Mouse (Mus musculus) lung, adult 18-20 months (tissue): ENCODE results near the gene Gipr.
A peak's percentile ranks its signal among the peaks of the same experiment; 100 is the strongest.
"Not testable (repeated sequence)": the region's sequence is repeated elsewhere in the genome, so short reads cannot be mapped to it uniquely, and the experiment has no call there.

ENCODE experiments used
- DNase-seq, 2 experiments: peaks; one replicate each; pipeline ENCODE4 v3.0.0; 2022; ENCODE audit warnings: mixed read lengths in 2 of 2

Gipr gene

GRCm38 (mm10) chr7:19178035-19178434, 12.1 kb upstream of the Gipr start:
- DNase-seq: no peak

GRCm38 (mm10) chr7:19177216-19177615, 11.3 kb upstream of the Gipr start:
- DNase-seq: no peak

- no peak for DNase-seq
Observed at GRCm38 (mm10) chr7:19176516-19176947, 10.6 kb upstream of the Gipr start.

GRCm38 (mm10) chr7:19175708-19176515, 10.0 kb upstream of the Gipr start, which contains the start of gene Eml2:
Gene Eml2, plus strand, starts transcription at chr7:19176421.
- peak in 1 of 2 experiments; percentile 34 for DNase-seq

DNA sequence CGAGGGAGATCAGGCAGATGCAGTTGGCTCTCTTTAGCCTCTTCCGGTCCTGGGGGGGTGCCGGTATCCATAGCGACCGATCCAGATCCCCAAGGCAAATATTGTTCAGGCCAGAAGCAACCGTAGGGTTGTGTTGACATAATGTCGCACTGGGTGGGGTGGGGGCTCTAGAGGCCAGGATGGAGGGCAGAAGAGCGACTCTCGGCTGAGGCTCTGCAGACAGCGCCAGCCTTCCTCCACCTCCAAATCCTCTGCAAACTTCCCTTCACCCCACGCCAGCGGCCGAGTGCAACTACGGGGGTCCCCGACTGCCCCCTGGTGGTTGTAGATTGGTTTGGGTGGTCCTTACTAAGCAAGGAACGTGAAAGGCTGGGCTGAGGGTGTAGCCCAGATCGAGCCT, 6.9 kb upstream of the Gipr start:
- peak; percentile 68 to 80 for DNase-seq

GRCm38 (mm10) chr7:19171831-19172230, 5.9 kb upstream of the Gipr start:
- DNase-seq: no peak

GRCm38 (mm10) chr7:19170142-19170541, 4.2 kb upstream of the Gipr start:
- no peak for DNase-seq

GRCm38 (mm10) chr7:19169506-19169905, 3.6 kb upstream of the Gipr start:
- DNase-seq: no peak

DNA sequence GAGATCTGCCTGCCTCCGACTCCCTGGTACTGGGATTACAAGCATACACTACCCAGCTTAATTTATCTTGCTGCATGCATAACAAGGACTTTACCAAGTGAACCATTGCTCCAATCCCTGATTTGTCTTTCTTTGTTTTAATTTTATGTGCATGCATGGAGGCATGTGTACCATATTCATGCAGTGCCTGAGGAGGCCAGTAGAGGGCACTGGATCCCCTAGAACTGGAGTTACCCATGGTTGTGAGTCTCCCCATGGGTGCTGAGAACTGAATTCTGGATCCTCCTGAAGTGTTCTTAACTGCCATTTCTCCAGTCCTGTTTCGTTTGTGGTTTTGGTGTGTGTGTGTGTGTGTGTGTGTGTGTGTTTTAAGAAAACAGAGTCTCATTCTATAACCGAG, 1.1 kb upstream of the Gipr start:
- no peak for DNase-seq

DNA sequence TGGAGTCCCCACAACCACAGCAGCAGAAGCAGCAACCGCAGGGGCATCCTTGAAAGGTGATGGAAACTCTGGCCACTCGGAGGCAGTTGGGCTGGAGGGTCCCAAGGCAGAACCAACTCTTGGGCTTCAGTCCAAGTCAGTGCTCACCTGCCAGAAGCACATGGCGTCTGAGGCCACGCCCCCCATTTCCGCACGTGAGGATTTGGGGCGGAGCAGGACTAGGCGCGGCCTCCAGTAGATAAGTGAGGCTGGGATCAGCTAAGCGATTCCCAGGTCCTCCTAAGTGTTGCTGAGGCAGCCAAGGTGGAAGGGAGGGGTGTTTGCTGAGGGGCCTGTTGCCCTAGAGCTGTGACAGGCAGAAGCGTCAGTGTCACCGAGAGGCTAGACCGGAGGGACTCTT, 949 bp downstream of the Gipr start:
- peak in 1 of 2 experiments; percentile 26 for DNase-seq

- DNase-seq: peak; percentile 37 to 51
Observed at GRCm38 (mm10) chr7:19164189-19164588, 1.7 kb downstream of the Gipr start.

DNA sequence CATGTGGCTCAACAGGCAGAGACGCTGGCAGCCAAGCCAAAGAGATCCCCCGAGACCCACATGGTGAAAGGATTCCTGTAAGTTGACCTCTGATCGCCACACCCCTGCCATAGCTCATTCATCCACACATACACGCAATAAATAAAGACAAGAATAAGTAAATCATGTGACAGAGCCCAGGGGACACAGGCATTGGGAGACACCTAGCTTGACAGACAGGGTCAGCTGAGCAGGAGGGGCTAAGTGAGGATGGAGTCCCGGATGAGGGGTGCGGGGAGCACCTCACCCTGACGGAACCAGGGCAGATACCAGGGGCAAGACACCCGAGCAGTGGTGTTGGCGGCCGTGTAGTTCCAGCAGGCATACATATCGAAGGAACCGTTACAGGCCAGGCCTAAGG, 2.2 kb downstream of the Gipr start:
- DNase-seq: no peak

- DNase-seq: no peak
Observed at GRCm38 (mm10) chr7:19162928-19163327, 3.0 kb downstream of the Gipr start.

DNA sequence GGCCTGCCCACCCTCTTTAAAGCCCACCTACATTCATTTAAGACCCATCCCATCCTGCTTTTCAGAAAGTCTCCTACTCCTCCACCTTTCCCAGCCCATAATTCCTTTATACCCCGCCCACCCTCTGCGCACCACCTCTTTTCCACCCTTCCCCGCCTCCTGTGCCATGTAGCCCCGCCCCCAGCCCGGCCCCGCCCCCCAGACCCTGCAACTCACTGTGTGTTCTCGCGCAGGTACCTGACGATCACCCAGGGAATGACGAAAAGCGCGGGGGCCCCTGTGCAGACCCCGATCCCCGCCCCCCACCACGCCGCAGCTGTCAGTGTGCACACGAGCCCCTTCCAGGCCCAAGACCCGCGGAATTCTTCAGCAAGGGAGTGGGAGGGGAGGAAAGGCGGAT, 5.8 kb downstream of the Gipr start:
- peak in 1 of 2 experiments; percentile 31 for DNase-seq

DNA sequence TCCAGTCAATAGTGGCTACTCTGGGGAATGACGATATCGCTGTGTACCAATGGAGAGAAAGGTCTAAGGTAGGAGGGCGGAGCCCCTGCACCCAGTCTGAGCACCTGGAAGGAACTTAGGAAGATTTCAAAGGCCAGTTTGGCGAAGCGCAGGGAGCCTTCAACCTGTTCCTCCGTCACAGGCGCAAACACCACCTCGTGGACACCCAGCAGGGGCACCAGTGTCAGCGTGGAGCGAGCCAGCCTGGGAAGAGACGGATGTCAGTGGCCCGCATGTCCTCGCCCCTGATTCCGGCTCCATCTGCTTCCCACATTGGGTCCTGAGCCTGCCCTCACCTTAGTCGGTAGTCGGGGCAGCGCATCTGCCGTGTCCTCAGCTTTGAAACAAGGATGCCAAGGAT, 6.5 kb downstream of the Gipr start:
- DNase-seq: no peak

GRCm38 (mm10) chr7:19158601-19159000, 7.3 kb downstream of the Gipr start:
- no peak for DNase-seq

- DNase-seq: peak; percentile 90 to 92
Observed at GRCm38 (mm10) chr7:19157160-19157800, 8.6 kb downstream of the Gipr start.

GRCm38 (mm10) chr7:19155825-19156475, 10.0 kb downstream of the Gipr start:
- no peak for DNase-seq

- DNase-seq: no peak
Observed at GRCm38 (mm10) chr7:19154796-19155195, 11.1 kb downstream of the Gipr start.

GRCm38 (mm10) chr7:19151121-19151520, 14.8 kb downstream of the Gipr start:
- DNase-seq: not testable (repeated sequence)

GRCm38 (mm10) chr7:19149626-19150025, 16.3 kb downstream of the Gipr start, which contains the start of gene Snrpd2:
Gene Snrpd2, plus strand, starts transcription at chr7:19149722.
- DNase-seq: peak; percentile 95 to 96

DNA sequence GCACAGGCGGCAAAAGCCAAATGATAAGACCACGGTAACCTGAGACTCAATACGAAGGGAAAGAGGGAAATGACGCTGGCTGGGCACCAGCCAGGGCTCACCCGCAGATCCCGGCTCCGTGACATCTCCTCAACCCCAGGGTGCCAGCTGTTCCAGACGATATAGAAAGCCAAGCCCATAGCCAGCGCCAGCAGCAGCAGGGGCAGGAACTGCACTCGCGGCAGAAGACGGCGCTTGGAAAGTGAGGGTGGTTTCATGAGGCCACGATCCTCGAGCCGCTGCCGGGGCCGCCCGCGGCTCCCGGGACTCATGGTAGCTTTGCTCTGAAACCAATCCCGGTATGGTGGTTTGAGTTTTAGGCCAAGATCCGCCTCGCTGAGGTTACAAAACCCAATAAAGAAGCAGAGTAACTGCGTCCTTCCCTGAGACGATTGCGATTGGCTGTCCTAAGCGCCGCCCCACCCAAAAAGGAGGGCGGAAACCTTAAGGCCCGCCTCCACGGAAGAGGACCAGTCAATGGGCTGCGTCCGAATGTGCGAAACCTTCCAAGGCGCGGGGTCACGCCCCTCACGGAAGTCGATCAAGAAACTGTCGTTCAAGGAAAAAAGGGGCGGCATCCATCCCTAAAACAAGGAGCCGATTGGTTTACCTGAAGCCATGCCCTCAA, 16.9 kb downstream of the Gipr start, which contains the start of gene Qpctl:
TSS of gene Qpctl (minus strand) at position 417 of the 667 bp plus-strand sequence.
- peak; percentile 100 for DNase-seq
